Mouse (Mus musculus): ENCODE measurements around the gene Slc26a1. TPM values are rescaled to one million over a fixed set of nuclear protein-coding genes. Genes with fewer than 3 reads are reported as not detected.

The Slc26a1 gene
- polyA plus RNA-seq, 1 experiment: not detected

- Histone ChIP-seq H3K27ac (ENCODE audit: insufficient read depth, low read depth, low read length) (no peak overlapping the region), H3K4me1 (ENCODE audit: control insufficient read depth, insufficient read depth, low read length) (peaks cover 5% of the 10 kb centered on the region; the same call in 1 of the 2 replicates), H3K4me3 (ENCODE audit: insufficient read depth, low read length) (peak overlapping the region; percentile 80)
- no peak for TF ChIP-seq CTCF (IDR thresholded peaks at IDR 0.05; ENCODE audit: low read depth, low read length)
Observed at GRCm38 (mm10) chr5:108693872-108694288, 18.5 kb upstream of the Slc26a1 start.

- TF ChIP-seq CTCF (IDR thresholded peaks at IDR 0.05; ENCODE audit: low read depth, low read length): no peak; the same call in none of the 2 replicates
- H3K4me1 ChIP-seq (ENCODE audit: control insufficient read depth, insufficient read depth, low read length): peaks cover 5% of the 10 kb centered on the region; the same call in 1 of the 2 replicates
Observed at GRCm38 (mm10) chr5:108692271-108692670, 16.9 kb upstream of the Slc26a1 start, which contains the start of gene Fgfrl1. Gene Fgfrl1, plus strand, starts transcription at chr5:108692382.

GRCm38 (mm10) chr5:108691152-108691551 is 15.8 kb upstream of the Slc26a1 start:
- Histone ChIP-seq H3K4me3 (ENCODE audit: insufficient read depth, low read length) (no peak overlapping the region), H3K4me1 (ENCODE audit: control insufficient read depth, insufficient read depth, low read length) (peaks cover 5% of the 10 kb centered on the region; the same call in 1 of the 2 replicates), H3K27ac (ENCODE audit: insufficient read depth, low read depth, low read length) (no peak overlapping the region)
- no peak for TF ChIP-seq POLR2A (IDR thresholded peaks at IDR 0.05; ENCODE audit: borderline replicate concordance, low read depth, low read length)
- no peak for TF ChIP-seq CTCF (IDR thresholded peaks at IDR 0.05; ENCODE audit: low read depth, low read length)

More at GRCm38 (mm10) chr5:108692271-108692670, 16.9 kb upstream of the Slc26a1 start, which contains the start of gene Fgfrl1:
- H3K4me3 ChIP-seq (ENCODE audit: insufficient read depth, low read length): peak within 1 kb of the TSS; percentile 50
- no peak within 1 kb of the TSS for H3K27ac ChIP-seq (ENCODE audit: insufficient read depth, low read depth, low read length)

DNA sequence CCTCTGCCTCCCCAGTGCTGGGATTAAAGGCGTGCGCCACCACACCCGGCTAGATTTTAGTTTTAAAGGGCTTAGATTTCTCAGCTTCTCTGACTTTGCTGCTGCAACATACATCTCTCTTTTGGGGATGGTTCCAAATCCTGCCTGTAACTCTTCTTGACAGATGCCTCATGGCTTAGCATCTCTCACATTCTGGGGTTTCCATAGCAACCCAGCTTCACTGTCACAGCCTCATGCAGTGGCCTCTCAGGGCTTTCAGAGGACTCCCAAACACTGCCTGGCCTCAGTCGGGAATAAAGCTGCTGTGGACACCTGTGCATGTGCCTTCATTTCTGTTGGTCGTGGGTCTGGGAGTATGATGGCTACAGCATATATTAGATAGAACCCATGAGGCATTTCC is 13.7 kb upstream of the Slc26a1 start:
- Histone ChIP-seq H3K4me3 (ENCODE audit: insufficient read depth, low read length) (no peak overlapping the region), H3K27ac (ENCODE audit: insufficient read depth, low read depth, low read length) (no peak overlapping the region), H3K4me1 (ENCODE audit: control insufficient read depth, insufficient read depth, low read length) (peaks cover 5% of the 10 kb centered on the region; the same call in 1 of the 2 replicates)
- TF ChIP-seq POLR2A (IDR thresholded peaks at IDR 0.05; ENCODE audit: borderline replicate concordance, low read depth, low read length): no peak
- TF ChIP-seq CTCF (IDR thresholded peaks at IDR 0.05; ENCODE audit: low read depth, low read length): no peak

DNA sequence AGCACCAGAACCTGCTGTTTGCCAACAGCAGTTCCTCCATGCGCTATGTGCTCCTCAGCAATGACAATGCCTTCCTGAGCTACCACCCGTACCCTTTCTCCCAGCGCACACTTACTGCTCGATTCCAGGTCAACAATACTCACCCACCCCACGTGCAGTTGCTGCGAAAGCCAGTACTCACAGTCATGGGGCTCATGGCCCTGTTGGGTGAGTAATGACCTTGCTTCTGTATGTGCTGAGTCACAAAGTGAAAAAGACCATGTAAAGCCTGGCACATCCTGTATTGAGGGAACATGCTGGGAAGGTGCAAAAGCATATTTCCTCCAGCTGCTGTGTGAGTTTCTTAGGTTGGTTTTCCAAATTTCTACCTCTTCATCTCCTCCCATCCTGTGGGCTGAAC is 5.5 kb upstream of the Slc26a1 start:
- Histone ChIP-seq H3K4me1 (ENCODE audit: control insufficient read depth, insufficient read depth, low read length) (no peaks in the 10 kb centered on the region), H3K4me3 (ENCODE audit: insufficient read depth, low read length) (no peak overlapping the region), H3K27ac (ENCODE audit: insufficient read depth, low read depth, low read length) (no peak overlapping the region)
- TF ChIP-seq CTCF (IDR thresholded peaks at IDR 0.05; ENCODE audit: low read depth, low read length) (no peak), POLR2A (IDR thresholded peaks at IDR 0.05; ENCODE audit: borderline replicate concordance, low read depth, low read length) (no peak)

- Histone ChIP-seq H3K27ac (ENCODE audit: insufficient read depth, low read depth, low read length) (no peak overlapping the region), H3K4me3 (ENCODE audit: insufficient read depth, low read length) (no peak overlapping the region), H3K4me1 (ENCODE audit: control insufficient read depth, insufficient read depth, low read length) (no peaks in the 10 kb centered on the region)
- TF ChIP-seq CTCF (IDR thresholded peaks at IDR 0.05; ENCODE audit: low read depth, low read length) (peak; percentile 29; the same call in 1 of the 2 replicates), POLR2A (IDR thresholded peaks at IDR 0.05; ENCODE audit: borderline replicate concordance, low read depth, low read length) (no peak)
Observed at GRCm38 (mm10) chr5:108679909-108680308, 4.5 kb upstream of the Slc26a1 start.

DNA sequence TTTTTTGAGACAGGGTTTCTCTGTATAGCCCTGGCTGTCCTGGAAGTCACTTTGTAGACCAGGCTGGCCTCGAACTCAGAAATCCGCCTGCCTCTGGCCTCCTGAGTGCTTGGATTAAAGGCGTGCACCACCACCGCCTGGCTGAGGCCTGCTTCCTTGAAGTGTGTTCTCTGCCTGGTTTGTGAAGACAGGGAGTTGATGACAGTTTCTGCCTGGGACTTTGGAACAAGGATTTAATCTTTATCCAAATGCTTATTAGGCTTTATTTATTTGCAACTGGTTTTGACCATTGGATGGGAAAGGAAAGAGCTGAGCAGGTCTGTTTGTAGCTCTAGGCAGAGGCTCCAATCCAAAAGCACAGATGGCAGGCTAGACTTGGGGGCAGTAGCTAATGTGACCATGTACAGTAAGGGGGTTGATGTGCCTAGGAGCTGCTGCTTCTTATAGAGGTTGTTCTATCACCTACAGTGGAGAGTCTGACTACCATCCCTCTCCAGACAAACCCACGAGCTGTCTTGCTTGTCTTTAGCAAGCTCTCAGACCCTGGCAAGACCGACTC is 3.0 kb upstream of the Slc26a1 start:
- Histone ChIP-seq H3K4me1 (ENCODE audit: control insufficient read depth, insufficient read depth, low read length) (peaks cover 4% of the 10 kb centered on the region; the same call in 1 of the 2 replicates), H3K4me3 (ENCODE audit: insufficient read depth, low read length) (no peak overlapping the region), H3K27ac (ENCODE audit: insufficient read depth, low read depth, low read length) (no peak overlapping the region)
- no peak for TF ChIP-seq CTCF (IDR thresholded peaks at IDR 0.05; ENCODE audit: low read depth, low read length)
- no peak for TF ChIP-seq POLR2A (IDR thresholded peaks at IDR 0.05; ENCODE audit: borderline replicate concordance, low read depth, low read length)

DNA sequence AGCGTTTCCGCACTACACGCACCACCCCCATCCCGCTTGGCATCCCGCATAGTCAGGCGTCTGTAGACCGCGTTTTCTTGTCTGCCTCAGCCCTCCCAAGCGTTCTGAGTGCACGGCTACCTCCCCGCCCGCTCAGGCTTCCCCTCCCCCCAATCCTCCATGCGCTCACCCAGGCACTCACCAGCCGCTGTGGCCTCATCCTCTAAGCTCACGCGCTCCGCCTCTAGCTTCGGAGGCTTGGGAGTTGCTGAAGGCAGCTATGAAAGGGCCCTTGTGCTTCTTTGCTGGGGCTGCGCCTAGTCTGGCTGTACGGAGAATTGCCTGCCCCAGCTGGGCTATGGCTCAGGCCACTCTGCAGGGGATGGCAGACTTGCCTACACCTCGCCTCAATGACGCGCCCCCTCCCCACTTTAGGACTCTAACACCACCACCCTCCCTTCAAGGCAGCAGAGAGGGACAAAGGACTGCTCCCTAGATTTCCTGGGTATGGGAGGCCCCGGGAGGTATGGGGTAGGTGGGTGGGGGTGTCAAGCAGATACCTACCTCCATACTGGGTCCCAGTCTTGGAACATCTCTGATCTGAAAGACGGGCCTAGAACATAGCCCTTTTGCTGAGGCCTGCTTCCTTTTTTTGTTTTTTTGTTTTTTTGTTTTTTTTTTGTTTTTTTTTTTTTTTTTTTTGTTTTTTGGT is 2.4 kb upstream of the Slc26a1 start:
- no peak overlapping the region for H3K27ac ChIP-seq (ENCODE audit: insufficient read depth, low read depth, low read length)
- no peak overlapping the region for H3K4me3 ChIP-seq (ENCODE audit: insufficient read depth, low read length)
- no peak for TF ChIP-seq CTCF (IDR thresholded peaks at IDR 0.05; ENCODE audit: low read depth, low read length)
- TF ChIP-seq POLR2A (IDR thresholded peaks at IDR 0.05; ENCODE audit: borderline replicate concordance, low read depth, low read length): no peak
- H3K4me1 ChIP-seq (ENCODE audit: control insufficient read depth, insufficient read depth, low read length): peaks cover 5% of the 10 kb centered on the region; the same call in 1 of the 2 replicates

GRCm38 (mm10) chr5:108676772-108677498 is 1.6 kb upstream of the Slc26a1 start:
- no peak overlapping the region for H3K27ac ChIP-seq (ENCODE audit: insufficient read depth, low read depth, low read length)

GRCm38 (mm10) chr5:108674624-108675023 is 745 bp downstream of the Slc26a1 start:
- no peak for TF ChIP-seq POLR2A (IDR thresholded peaks at IDR 0.05; ENCODE audit: borderline replicate concordance, low read depth, low read length)
- H3K27ac ChIP-seq (ENCODE audit: insufficient read depth, low read depth, low read length): no peak overlapping the region
- peaks cover 9% of the 10 kb centered on the region for H3K4me1 ChIP-seq (ENCODE audit: control insufficient read depth, insufficient read depth, low read length)
- no peak overlapping the region for H3K4me3 ChIP-seq (ENCODE audit: insufficient read depth, low read length)

More at GRCm38 (mm10) chr5:108676772-108677498, 1.6 kb upstream of the Slc26a1 start:
- TF ChIP-seq POLR2A (IDR thresholded peaks at IDR 0.05; ENCODE audit: borderline replicate concordance, low read depth, low read length) (no peak), CTCF (IDR thresholded peaks at IDR 0.05; ENCODE audit: low read depth, low read length) (no peak)
- peaks cover 5% of the 10 kb centered on the region; the same call in 1 of the 2 replicates for H3K4me1 ChIP-seq (ENCODE audit: control insufficient read depth, insufficient read depth, low read length)
- no peak overlapping the region for H3K4me3 ChIP-seq (ENCODE audit: insufficient read depth, low read length)
